Comparison of ENCODE assay signal across 30 mouse cellular contexts in genomic region chr19:24966203-24966602, GRCm38 (mm10). TPM values are rescaled to one million over a fixed set of nuclear protein-coding genes. Genes with fewer than 3 reads are reported as not detected.
DNase-seq lines count a peak whose midpoint lies in the region; ATAC-seq and TF ChIP-seq lines count a peak whose summit lies in the region.
"Had no signal": no experiment of that assay in that cellular context is flagged by ENCODE, and none has a peak within 500 bp of the region (broad histone marks: within the 10 kb centered on the region; RNA-seq: fewer than 3 reads in every experiment).

No protein-coding gene starts in this region.

- H3K4me1 ChIP-seq in liver, postnatal 0 days (ENCODE audit: insufficient read depth), result no peaks in the 10 kb centered on the region
- no peaks in the 10 kb centered on the region for H3K4me1 ChIP-seq in liver, embryonic 11.5 days (replicated peaks; ENCODE audit: control insufficient read depth, insufficient read depth, low read length)
- H3K4me1 ChIP-seq in MEL (ENCODE audit: control insufficient read depth in 1 of 2, insufficient read depth in 2 of 2, low read length in 2 of 2), result no peaks in the 10 kb centered on the region
- no peaks in the 10 kb centered on the region for H3K4me1 ChIP-seq in cortical plate, adult 2 months (ENCODE audit: control insufficient read depth, insufficient read depth, low read length)
- no peaks in the 10 kb centered on the region for H3K4me1 ChIP-seq in forebrain, embryonic 16.5 days (replicated peaks; ENCODE audit: control insufficient read depth, insufficient read depth, low read length)
- H3K4me1 ChIP-seq: embryonic facial prominence, embryonic 12.5 days; heart, embryonic 12.5 days; hindbrain, embryonic 15.5 days; limb, embryonic 13.5 days; midbrain, embryonic 12.5 days; neural tube, embryonic 13.5 days had no signal

- H3K4me2 ChIP-seq in liver, postnatal 0 days (ENCODE audit: low read depth, low read length), result no peak overlapping the region
- no peak overlapping the region for H3K4me2 ChIP-seq in liver, embryonic 11.5 days
- no peak overlapping the region for H3K4me2 ChIP-seq in forebrain, embryonic 16.5 days (ENCODE audit: low read length)
- H3K4me2 ChIP-seq: embryonic facial prominence, embryonic 12.5 days; heart, embryonic 12.5 days; hindbrain, embryonic 15.5 days; limb, embryonic 13.5 days; lung, embryonic 14.5 days; midbrain, embryonic 12.5 days; neural tube, embryonic 13.5 days had no signal

- no peak overlapping the region for H3K4me3 ChIP-seq in liver, postnatal 0 days (ENCODE audit: low read depth, low read length)
- no peak overlapping the region for H3K4me3 ChIP-seq in liver, embryonic 11.5 days (ENCODE audit: low read depth, low read length)
- no peak overlapping the region for H3K4me3 ChIP-seq in MEL (ENCODE audit: control insufficient read depth in 1 of 2, insufficient read depth in 1 of 2, low read depth in 2 of 2, low read length in 2 of 2)
- no peak overlapping the region for H3K4me3 ChIP-seq in cortical plate, adult 2 months (ENCODE audit: insufficient read depth, low read length)
- H3K4me3 ChIP-seq in forebrain, embryonic 16.5 days (replicated peaks; ENCODE audit: low read length), result no peak overlapping the region
- H3K4me3 ChIP-seq: embryonic facial prominence, embryonic 12.5 days; gastrocnemius, adult 2 months; heart, adult 2 months; heart, embryonic 12.5 days; hindbrain, embryonic 15.5 days; limb, embryonic 13.5 days; midbrain, embryonic 12.5 days; neural tube, embryonic 13.5 days had no signal

- H3K27ac ChIP-seq in liver, postnatal 0 days (ENCODE audit: low read depth), result peak overlapping the region; percentile 59
- no peak overlapping the region for H3K27ac ChIP-seq in liver, embryonic 11.5 days (ENCODE audit: low read depth, low read length)
- no peak overlapping the region for H3K27ac ChIP-seq in MEL (ENCODE audit: control insufficient read depth, low read depth, low read length)
- peak overlapping the region; percentile 56; the same call in 1 of the 2 replicates for H3K27ac ChIP-seq in cortical plate, adult 2 months (ENCODE audit: insufficient read depth, low read length)
- no peak overlapping the region for H3K27ac ChIP-seq in forebrain, embryonic 16.5 days (ENCODE audit: low read length)
- H3K27ac ChIP-seq: embryonic facial prominence, embryonic 12.5 days; gastrocnemius, adult 2 months; heart, adult 2 months; hindbrain, embryonic 15.5 days; limb, embryonic 13.5 days; liver, embryonic 14.5 days; midbrain, embryonic 12.5 days; neural tube, embryonic 13.5 days had no signal

- no peaks in the 10 kb centered on the region for H3K9me3 ChIP-seq in liver, postnatal 0 days (ENCODE audit: low read length)
- no peaks in the 10 kb centered on the region for H3K9me3 ChIP-seq in liver, embryonic 11.5 days (ENCODE audit: control insufficient read depth, low read length)
- H3K9me3 ChIP-seq in MEL (replicated peaks; ENCODE audit: insufficient read depth, low read length), result no peaks in the 10 kb centered on the region
- H3K9me3 ChIP-seq in forebrain, embryonic 16.5 days (ENCODE audit: control insufficient read depth, low read length), result no peaks in the 10 kb centered on the region
- H3K9me3 ChIP-seq: embryonic facial prominence, embryonic 12.5 days; heart, embryonic 12.5 days; hindbrain, embryonic 15.5 days; limb, embryonic 13.5 days; midbrain, embryonic 12.5 days; neural tube, embryonic 13.5 days had no signal

- no peak overlapping the region for H3K9ac ChIP-seq in liver, postnatal 0 days (replicated peaks)
- H3K9ac ChIP-seq in liver, embryonic 11.5 days (ENCODE audit: low read depth, low read length), result no peak overlapping the region
- H3K9ac ChIP-seq in MEL (ENCODE audit: control insufficient read depth, low read depth, low read length, poor library complexity, severe bottlenecking), result no peak overlapping the region
- no peak overlapping the region for H3K9ac ChIP-seq in forebrain, embryonic 16.5 days (replicated peaks; ENCODE audit: low read depth, low read length)
- H3K9ac ChIP-seq: embryonic facial prominence, embryonic 12.5 days; heart, embryonic 12.5 days; hindbrain, embryonic 15.5 days; limb, embryonic 13.5 days; liver, embryonic 14.5 days; lung, embryonic 14.5 days; midbrain, embryonic 12.5 days; neural tube, embryonic 13.5 days had no signal

- no peak for ATAC-seq in liver, postnatal 0 days
- no peak for ATAC-seq in liver, embryonic 11.5 days (replicated peaks; ENCODE audit: low FRiP score)
- no peak for ATAC-seq in frontal cortex, adult (ENCODE audit: low TSS enrichment)
- ATAC-seq in forebrain, embryonic 16.5 days, result no peak
- ATAC-seq: forebrain, embryonic 14.5 days had no signal

- H3K79me2 ChIP-seq in MEL (ENCODE audit: control insufficient read depth, insufficient read depth, low read length, poor library complexity), result peaks cover 1% of the 10 kb centered on the region; the same call in 1 of the 2 replicates

- TF ChIP-seq CTCF in liver, postnatal 0 days (IDR thresholded peaks at IDR 0.05; ENCODE audit: low read depth), result no peak
- no peak for TF ChIP-seq CTCF in MEL (IDR thresholded peaks at IDR 0.05 in 2 of 3, conservative IDR thresholded peaks at IDR 0.05 in 1 of 3; ENCODE audit: control insufficient read depth in 1 of 3, insufficient read depth in 1 of 3, low read depth in 2 of 3, low read length in 3 of 3, poor library complexity in 1 of 3, severe bottlenecking in 1 of 3)
- no peak for TF ChIP-seq CTCF in cortical plate, adult 2 months (IDR thresholded peaks at IDR 0.05; ENCODE audit: extremely low read depth, insufficient read depth, low read length)

- 60% methylated on average over 2 of the region's 2 CpGs for WGBS in liver, postnatal 0 days (ENCODE audit: insufficient replicate concordance)
- whole genome bisulfite sequencing in liver, embryonic 11.5 days, result 59% methylated on average over 2 of the region's 2 CpGs
- WGBS in forebrain, embryonic 16.5 days, result 87% methylated on average over 2 of the region's 2 CpGs

- no peak for TF ChIP-seq RAD21 in MEL (IDR thresholded peaks at IDR 0.05; ENCODE audit: low read depth, low read length)

- no peak for TF ChIP-seq EP300 in liver, postnatal 0 days (IDR thresholded peaks at IDR 0.05; ENCODE audit: low read depth)
- no peak for TF ChIP-seq EP300 in MEL (IDR thresholded peaks at IDR 0.05; ENCODE audit: low read depth in 1 of 2, low read length in 2 of 2)

- no peak for TF ChIP-seq POLR2A in MEL (IDR thresholded peaks at IDR 0.05; ENCODE audit: control insufficient read depth in 1 of 2, insufficient read depth in 1 of 2, low read depth in 1 of 2, low read length in 2 of 2, poor library complexity in 1 of 2)
- no peak for TF ChIP-seq POLR2A in cortical plate, adult 2 months (IDR thresholded peaks at IDR 0.05; ENCODE audit: extremely low read depth, insufficient read depth, low read length)

- no peak for DNase-seq in liver, postnatal 0 days
- no peak for DNase-seq in liver, embryonic 11.5 days (ENCODE audit: low spot score)
- no peak for DNase-seq in MEL (ENCODE audit: low read depth, low spot score)
- DNase-seq in testis, postnatal 14 days (ENCODE audit: low spot score), result no peak
- DNase-seq: adrenal gland, adult 2 months; adrenal gland, postnatal 36 days; cerebellum, adult 8-10 months; cerebellum, postnatal 36 days; embryo, embryonic 11 days; gastrocnemius, adult 2 months; gastrocnemius, postnatal 36 days; heart, adult 2 months; heart, postnatal 4 days; kidney, adult 9 months; kidney, postnatal 14 days; lung, embryonic 14.5 days; lung, postnatal 14 days; thymus, adult 18-20 months; thymus, postnatal 25 days had no signal

- no peaks in the 10 kb centered on the region for H3K36me3 ChIP-seq in liver, postnatal 0 days (replicated peaks; ENCODE audit: insufficient read depth, low read length)
- no peaks in the 10 kb centered on the region for H3K36me3 ChIP-seq in liver, embryonic 11.5 days (ENCODE audit: control insufficient read depth, insufficient read depth, low read length)
- no peaks in the 10 kb centered on the region for H3K36me3 ChIP-seq in MEL (ENCODE audit: control insufficient read depth in 1 of 2, insufficient read depth in 2 of 2, low read length in 2 of 2)
- H3K36me3 ChIP-seq in forebrain, embryonic 16.5 days (ENCODE audit: control insufficient read depth, insufficient read depth), result no peaks in the 10 kb centered on the region
- H3K36me3 ChIP-seq: embryonic facial prominence, embryonic 12.5 days; heart, embryonic 12.5 days; hindbrain, embryonic 15.5 days; limb, embryonic 13.5 days; midbrain, embryonic 12.5 days; neural tube, embryonic 13.5 days had no signal

- no peaks in the 10 kb centered on the region for H3K27me3 ChIP-seq in liver, postnatal 0 days (ENCODE audit: insufficient read depth, low read length)
- no peaks in the 10 kb centered on the region for H3K27me3 ChIP-seq in liver, embryonic 11.5 days (replicated peaks; ENCODE audit: control insufficient read depth, insufficient read depth, low read length)
- H3K27me3 ChIP-seq in MEL (ENCODE audit: control insufficient read depth in 1 of 2, insufficient read depth in 2 of 2, low read length in 2 of 2), result no peaks in the 10 kb centered on the region
- no peaks in the 10 kb centered on the region for H3K27me3 ChIP-seq in forebrain, embryonic 16.5 days (replicated peaks; ENCODE audit: control insufficient read depth, insufficient read depth, low read length)
- H3K27me3 ChIP-seq: embryonic facial prominence, embryonic 12.5 days; heart, embryonic 12.5 days; hindbrain, embryonic 15.5 days; limb, embryonic 13.5 days; midbrain, embryonic 12.5 days; neural tube, embryonic 13.5 days had no signal

TF ChIP-seq in MEL, 35 proteins besides CTCF, POLR2A, EP300 and RAD21:
- TF ChIP-seq GABPA (IDR thresholded peaks at IDR 0.05; ENCODE audit: low read depth, low read length), result no peak
- peak; percentile 62 for TF ChIP-seq ZNF384 (IDR thresholded peaks at IDR 0.05; ENCODE audit: low read depth, low read length)

RNA-seq across cellular contexts. Expression of gene Cbwd1, which starts 4.8 kb away (rescaled TPM):
- 6.9 and 7.0 TPM in 2 replicates for polyA plus RNA-seq in liver, postnatal 0 days (2015; fragmentation: Nextera tagmentation; extraction: Ambion mirVana)
- polyA plus RNA-seq in liver, embryonic 11.5 days (2014; fragmentation: Nextera tagmentation; extraction: Ambion mirVana), result 23.0 and 23.3 TPM in 2 replicates
- total RNA-seq in MEL (2012; rRNA removed), result 20.5 and 24.0 TPM in 2 replicates
- polyA plus RNA-seq in MEL (2012; ENCODE audit: insufficient read depth in 1 of 2, insufficient read length in 2 of 2, low read depth in 1 of 2, low replicate concordance in 2 of 2, missing spikeins in 1 of 2), result 10 to 100 TPM in 1 of 2 experiments, not detected in 1; 14.2 TPM
- 11.8 and 12.6 TPM in 2 replicates for polyA plus RNA-seq in cortical plate, adult 2 months (2012; rRNA removed)
- 17.2 and 18.2 TPM in 2 replicates for polyA plus RNA-seq in forebrain, embryonic 16.5 days (2015; fragmentation: Nextera tagmentation; extraction: Ambion mirVana)

RNA-seq across cellular contexts. Expression of gene Dock8, which starts 33.1 kb away (rescaled TPM):
- 10.3 and 12.5 TPM in 2 replicates for polyA plus RNA-seq in liver, postnatal 0 days (2015; fragmentation: Nextera tagmentation; extraction: Ambion mirVana)
- polyA plus RNA-seq in liver, embryonic 11.5 days (2014; fragmentation: Nextera tagmentation; extraction: Ambion mirVana), result 17.2 and 17.6 TPM in 2 replicates
- total RNA-seq in MEL (2012; rRNA removed), result 16.1 and 17.8 TPM in 2 replicates
- 10 to 100 TPM in 1 of 2 experiments, not detected in 1; 30.1 TPM for polyA plus RNA-seq in MEL (2012; ENCODE audit: insufficient read depth in 1 of 2, insufficient read length in 2 of 2, low read depth in 1 of 2, low replicate concordance in 2 of 2, missing spikeins in 1 of 2)
- 1.7 TPM in 2 replicates for polyA plus RNA-seq in cortical plate, adult 2 months (2012; rRNA removed)
- polyA plus RNA-seq in forebrain, embryonic 16.5 days (2015; fragmentation: Nextera tagmentation; extraction: Ambion mirVana), result 0.56 and 1.4 TPM in 2 replicates

Comparison
In these comparisons a context has a peak if more than half of its experiments do, and no peak if none do; other contexts are left out.
1. H3K27ac ChIP-seq: peak in liver, postnatal 0 days (single experiment) and cortical plate, adult 2 months (single experiment); none in liver, embryonic 11.5 days (single experiment), MEL (single experiment) and forebrain, embryonic 16.5 days (single experiment).